Mouse (Mus musculus) testis, adult 2 months (tissue): ENCODE measurements around the gene Kcnj4. TPM values are rescaled to one million over a fixed set of nuclear protein-coding genes. Genes with fewer than 3 reads are reported as not detected.

Experiments
- H3K27ac ChIP-seq: fragments of 200-500 bp; 2 replicates; pipeline ENCODE4 v1.5.1; 2012; ENCODE audit warnings: low read depth, low read length; ENCODE audit not compliant: control insufficient read depth, insufficient read depth
- H3K27me3 ChIP-seq: fragments of 200-500 bp; 2 replicates; pipeline ENCODE4 v1.6.1; 2012; ENCODE audit warnings: mild to moderate bottlenecking, low read length, moderate library complexity; ENCODE audit not compliant: control insufficient read depth, insufficient read depth
- H3K36me3 ChIP-seq: fragments of 200-500 bp; 2 replicates; pipeline ENCODE4 v1.6.1; 2012; ENCODE audit warnings: mild to moderate bottlenecking, low read length; ENCODE audit not compliant: control insufficient read depth, insufficient read depth
- H3K4me1 ChIP-seq: fragments of 200-500 bp; 2 replicates; pipeline ENCODE4 v1.6.1; 2012; ENCODE audit warnings: low read length; ENCODE audit not compliant: control insufficient read depth, insufficient read depth
- H3K4me3 ChIP-seq: fragments of 200-500 bp; 2 replicates; pipeline ENCODE4 v1.5.1; 2012; ENCODE audit warnings: low read depth, mild to moderate bottlenecking, low read length, moderate library complexity, mixed read lengths; ENCODE audit not compliant: control insufficient read depth
- CTCF ChIP-seq: fragments of 200-500 bp; IDR thresholded peaks from 2 replicates; pipeline ENCODE4 v1.5.1; 2012; ENCODE audit warnings: low read depth, mild to moderate bottlenecking, inconsistent platforms, low read length, moderate library complexity; ENCODE audit not compliant: control insufficient read depth, insufficient read depth, insufficient replicate concordance
- POLR2A ChIP-seq: fragments of 200-500 bp; IDR thresholded peaks from 2 replicates; pipeline ENCODE4 v1.6.1; 2012; ENCODE audit warnings: low read depth, mild to moderate bottlenecking, inconsistent platforms, low read length, moderate library complexity; ENCODE audit not compliant: control insufficient read depth
- polyA plus RNA-seq: library from polyadenylated mRNA; depleted of rRNA; stranded (reverse); fragments of >200 nt; gene quantifications from 2 replicates; pipeline ENCODE4 v1.2.3, GENCODE M21; 2012; rRNA removed

The Kcnj4 gene
- polyA plus RNA-seq, 1 experiment = 0.58 TPM

DNA sequence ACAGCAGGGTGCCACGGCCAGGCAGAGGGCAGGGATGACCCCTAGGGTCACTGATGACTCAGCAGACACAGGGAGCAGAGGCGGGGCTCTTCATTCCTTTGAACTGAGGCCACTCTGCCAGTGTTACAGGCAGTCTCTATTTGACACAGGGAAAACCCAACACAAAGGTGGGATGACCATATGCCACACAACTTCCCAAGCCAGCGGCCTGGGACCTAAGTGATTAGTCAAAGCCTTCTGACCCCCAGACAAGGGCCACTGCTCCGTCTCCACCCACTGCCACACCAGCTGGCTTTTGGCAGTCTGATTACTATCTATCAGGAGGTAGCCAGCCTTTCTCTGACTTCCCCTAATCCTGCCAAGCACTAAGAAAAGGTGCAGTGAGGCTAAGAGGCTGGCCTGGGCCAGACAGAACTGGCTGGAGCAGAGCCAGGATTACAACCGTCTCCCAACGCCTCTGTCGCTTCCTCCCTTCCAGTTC is 69.8 kb downstream of the Kcnj4 start:
- no peak overlapping the region for H3K27ac ChIP-seq
- H3K27me3 ChIP-seq = no peaks in the 10 kb centered on the region
- H3K4me1 ChIP-seq = no peaks in the 10 kb centered on the region; the same call in 1 of the 2 replicates
- TF ChIP-seq CTCF (no peak), POLR2A (no peak)
- no peaks in the 10 kb centered on the region for H3K36me3 ChIP-seq
- H3K4me3 ChIP-seq = no peak overlapping the region

Other genes starting within 250 kb of the Kcnj4 start
- 0.67 and 0.94 TPM in 2 replicates for gene Baiap2l2, start 219.7 kb downstream of the Kcnj4 start, polyA plus RNA-seq
- gene Pla2g6, start 176.9 kb downstream of the Kcnj4 start, polyA plus RNA-seq = 303 and 357 TPM in 2 replicates
- gene Maff, start 158.6 kb downstream of the Kcnj4 start, polyA plus RNA-seq = 0.77 and 1.1 TPM in 2 replicates
- gene Tmem184b, start 101.7 kb downstream of the Kcnj4 start, polyA plus RNA-seq = 9.7 and 11.8 TPM in 2 replicates
- gene Csnk1e, start 49.7 kb downstream of the Kcnj4 start, polyA plus RNA-seq = 5.5 and 6.7 TPM in 2 replicates
- 2.3 and 3.6 TPM in 2 replicates for gene Kdelr3, start 11.2 kb upstream of the Kcnj4 start, polyA plus RNA-seq
- 159 and 193 TPM in 2 replicates for gene Ddx17, start 41.5 kb upstream of the Kcnj4 start, polyA plus RNA-seq
- gene Dmc1, start 99.9 kb upstream of the Kcnj4 start, polyA plus RNA-seq = 7.0 and 8.6 TPM in 2 replicates
- 20.0 and 20.4 TPM in 2 replicates for gene Fam227a, start 153.7 kb upstream of the Kcnj4 start, polyA plus RNA-seq
- 57.1 and 58.1 TPM in 2 replicates for gene Cby1, start 154.0 kb upstream of the Kcnj4 start, polyA plus RNA-seq
- gene Tomm22, start 165.6 kb upstream of the Kcnj4 start, polyA plus RNA-seq = 301 and 361 TPM in 2 replicates
- gene Josd1, start 182.7 kb upstream of the Kcnj4 start, polyA plus RNA-seq = 22.6 and 24.9 TPM in 2 replicates
- 38.8 and 42.7 TPM in 2 replicates for gene Gtpbp1, start 185.6 kb upstream of the Kcnj4 start, polyA plus RNA-seq
- 16.7 and 19.5 TPM in 2 replicates for gene Sun2, start 237.3 kb upstream of the Kcnj4 start, polyA plus RNA-seq